Mouse (Mus musculus): ENCODE data around the gene Asb17. TPM values are rescaled to one million over a fixed set of nuclear protein-coding genes. Genes with fewer than 3 reads are reported as not detected.

Gene Asb17
- polyA plus RNA-seq, 1 experiment = not detected

GRCm38 (mm10) chr3:153886296-153886695, 42.3 kb downstream of the Asb17 start:
- Histone ChIP-seq H3K4me1 (ENCODE audit: control insufficient read depth, insufficient read depth, low read length) (peaks cover 7% of the 10 kb centered on the region), H3K4me3 (ENCODE audit: insufficient read depth, low read length) (no peak overlapping the region), H3K27ac (ENCODE audit: insufficient read depth, low read depth, low read length) (no peak overlapping the region)
- no peak for TF ChIP-seq CTCF (IDR thresholded peaks at IDR 0.05; ENCODE audit: low read depth, low read length)
- TF ChIP-seq POLR2A (IDR thresholded peaks at IDR 0.05; ENCODE audit: borderline replicate concordance, low read depth, low read length) = no peak

GRCm38 (mm10) chr3:153888141-153888540, 44.1 kb downstream of the Asb17 start:
- Histone ChIP-seq H3K4me1 (ENCODE audit: control insufficient read depth, insufficient read depth, low read length) (peaks cover 7% of the 10 kb centered on the region), H3K4me3 (ENCODE audit: insufficient read depth, low read length) (no peak overlapping the region), H3K27ac (ENCODE audit: insufficient read depth, low read depth, low read length) (no peak overlapping the region)
- no peak for TF ChIP-seq POLR2A (IDR thresholded peaks at IDR 0.05; ENCODE audit: borderline replicate concordance, low read depth, low read length)
- TF ChIP-seq CTCF (IDR thresholded peaks at IDR 0.05; ENCODE audit: low read depth, low read length) = no peak

GRCm38 (mm10) chr3:153889188-153889781, 45.3 kb downstream of the Asb17 start:
- Histone ChIP-seq H3K27ac (ENCODE audit: insufficient read depth, low read depth, low read length) (0 out of 2 replicates have a peak overlapping the region, but pooled peaks have one; percentile 1), H3K4me1 (ENCODE audit: control insufficient read depth, insufficient read depth, low read length) (peaks cover 7% of the 10 kb centered on the region), H3K4me3 (ENCODE audit: insufficient read depth, low read length) (no peak overlapping the region)
- no peak for TF ChIP-seq POLR2A (IDR thresholded peaks at IDR 0.05; ENCODE audit: borderline replicate concordance, low read depth, low read length)
- TF ChIP-seq CTCF (IDR thresholded peaks at IDR 0.05; ENCODE audit: low read depth, low read length) = no peak

- TF ChIP-seq CTCF (IDR thresholded peaks at IDR 0.05; ENCODE audit: low read depth, low read length) (no peak), POLR2A (IDR thresholded peaks at IDR 0.05; ENCODE audit: borderline replicate concordance, low read depth, low read length) (no peak)
- Histone ChIP-seq H3K4me3 (ENCODE audit: insufficient read depth, low read length) (no peak overlapping the region), H3K27ac (ENCODE audit: insufficient read depth, low read depth, low read length) (no peak overlapping the region), H3K4me1 (ENCODE audit: control insufficient read depth, insufficient read depth, low read length) (no peaks in the 10 kb centered on the region)
These were observed 51.4 kb downstream of the Asb17 start for GRCm38 (mm10) chr3:153895454-153895853.

GRCm38 (mm10) chr3:153897216-153897615, 53.2 kb downstream of the Asb17 start:
- no peak overlapping the region for H3K27ac ChIP-seq (ENCODE audit: insufficient read depth, low read depth, low read length)
- TF ChIP-seq POLR2A (IDR thresholded peaks at IDR 0.05; ENCODE audit: borderline replicate concordance, low read depth, low read length) (no peak), CTCF (IDR thresholded peaks at IDR 0.05; ENCODE audit: low read depth, low read length) (no peak)
- no peaks in the 10 kb centered on the region for H3K4me1 ChIP-seq (ENCODE audit: control insufficient read depth, insufficient read depth, low read length)
- H3K4me3 ChIP-seq (ENCODE audit: insufficient read depth, low read length) = no peak overlapping the region

GRCm38 (mm10) chr3:153901904-153902303, 57.9 kb downstream of the Asb17 start:
- Histone ChIP-seq H3K4me3 (ENCODE audit: insufficient read depth, low read length) (no peak overlapping the region), H3K4me1 (ENCODE audit: control insufficient read depth, insufficient read depth, low read length) (peaks cover 2% of the 10 kb centered on the region), H3K27ac (ENCODE audit: insufficient read depth, low read depth, low read length) (no peak overlapping the region)
- TF ChIP-seq CTCF (IDR thresholded peaks at IDR 0.05; ENCODE audit: low read depth, low read length) = no peak
- TF ChIP-seq POLR2A (IDR thresholded peaks at IDR 0.05; ENCODE audit: borderline replicate concordance, low read depth, low read length) = no peak

- H3K27ac ChIP-seq (ENCODE audit: insufficient read depth, low read depth, low read length) = peak overlapping the region; percentile 68
- H3K4me3 ChIP-seq (ENCODE audit: insufficient read depth, low read length) = no peak overlapping the region
- peaks cover 2% of the 10 kb centered on the region for H3K4me1 ChIP-seq (ENCODE audit: control insufficient read depth, insufficient read depth, low read length)
- TF ChIP-seq CTCF (IDR thresholded peaks at IDR 0.05; ENCODE audit: low read depth, low read length) = no peak
- no peak for TF ChIP-seq POLR2A (IDR thresholded peaks at IDR 0.05; ENCODE audit: borderline replicate concordance, low read depth, low read length)
These were observed 58.6 kb downstream of the Asb17 start for GRCm38 (mm10) chr3:153902595-153902994.

GRCm38 (mm10) chr3:153904586-153904985, 60.6 kb downstream of the Asb17 start:
- Histone ChIP-seq H3K4me3 (ENCODE audit: insufficient read depth, low read length) (no peak overlapping the region), H3K4me1 (ENCODE audit: control insufficient read depth, insufficient read depth, low read length) (peaks cover 8% of the 10 kb centered on the region), H3K27ac (ENCODE audit: insufficient read depth, low read depth, low read length) (no peak overlapping the region)
- TF ChIP-seq POLR2A (IDR thresholded peaks at IDR 0.05; ENCODE audit: borderline replicate concordance, low read depth, low read length) (no peak), CTCF (IDR thresholded peaks at IDR 0.05; ENCODE audit: low read depth, low read length) (no peak)

Other genes with a start within 250 kb of the Asb17 start
- not detected in 2 replicates for gene St6galnac3, start 119.0 kb upstream of the Asb17 start, polyA plus RNA-seq (2012; ENCODE audit: insufficient read depth, insufficient read length, missing spikeins)
- not detected in 2 replicates for gene Msh4, start 61.9 kb downstream of the Asb17 start, polyA plus RNA-seq (2012; ENCODE audit: insufficient read depth, insufficient read length, missing spikeins)
- gene Rabggtb, start 68.8 kb downstream of the Asb17 start, polyA plus RNA-seq (2012; ENCODE audit: insufficient read depth, insufficient read length, missing spikeins) = 46.5 and 53.2 TPM in 2 replicates
- 78.7 and 90.3 TPM in 2 replicates for gene Acadm, start 100.4 kb downstream of the Asb17 start, polyA plus RNA-seq (2012; ENCODE audit: insufficient read depth, insufficient read length, missing spikeins)
- not detected in 2 replicates for gene Slc44a5, start 129.2 kb downstream of the Asb17 start, polyA plus RNA-seq (2012; ENCODE audit: insufficient read depth, insufficient read length, missing spikeins)

Data from bone marrow macrophage, adult 2 months (primary cell).